Mouse (Mus musculus): ENCODE results near the gene Rhpn2.
"Not testable (repeated sequence)": the region's sequence is repeated elsewhere in the genome, so short reads cannot be mapped to it uniquely, and the experiment has no call there.

The Rhpn2 gene

GRCm38 (mm10) chr7:35333692-35334526 lies at the start of gene Rhpn2:
Gene Rhpn2 (plus strand): TSS chr7:35334170.
- peak; percentile 100 for DNase-seq

GRCm38 (mm10) chr7:35293464-35293863 lies 40.5 kb upstream of the Rhpn2 start:
- peak in 1 of 2 experiments; percentile 17 for DNase-seq

GRCm38 (mm10) chr7:35295631-35296030 lies 38.3 kb upstream of the Rhpn2 start:
- no peak for DNase-seq

GRCm38 (mm10) chr7:35297886-35298285 lies 36.1 kb upstream of the Rhpn2 start:
- DNase-seq = peak in 1 of 2 experiments; percentile 9

GRCm38 (mm10) chr7:35299656-35300055 lies 34.3 kb upstream of the Rhpn2 start:
- peak; percentile 13 to 57 for DNase-seq

GRCm38 (mm10) chr7:35300792-35301191 lies 33.2 kb upstream of the Rhpn2 start:
- DNase-seq = no peak

- no peak for DNase-seq
Observed at GRCm38 (mm10) chr7:35311214-35311613, 22.8 kb upstream of the Rhpn2 start.

GRCm38 (mm10) chr7:35314156-35314555 lies 19.8 kb upstream of the Rhpn2 start:
- DNase-seq = no peak

- DNase-seq = peak; percentile 95 to 98
Observed at GRCm38 (mm10) chr7:35317729-35318609, 16.0 kb upstream of the Rhpn2 start, which contains the start of gene Gpatch1. Gene Gpatch1 (minus strand): TSS chr7:35318440.

GRCm38 (mm10) chr7:35319221-35319620 lies 14.7 kb upstream of the Rhpn2 start:
- not testable (repeated sequence) for DNase-seq

- DNase-seq = no peak
Observed at GRCm38 (mm10) chr7:35319755-35320154, 14.2 kb upstream of the Rhpn2 start.

- DNase-seq = no peak
Observed at GRCm38 (mm10) chr7:35322161-35322560, 11.8 kb upstream of the Rhpn2 start.

- DNase-seq = peak in 1 of 2 experiments; percentile 11
Observed at GRCm38 (mm10) chr7:35322732-35323420, 11.1 kb upstream of the Rhpn2 start.

- peak; percentile 57 to 83 for DNase-seq
Observed at GRCm38 (mm10) chr7:35331590-35331989, 2.4 kb upstream of the Rhpn2 start.

- peak; percentile 72 to 76 for DNase-seq
Observed at GRCm38 (mm10) chr7:35333231-35333651, 729 bp upstream of the Rhpn2 start.

GRCm38 (mm10) chr7:35334527-35335452 lies 820 bp downstream of the Rhpn2 start:
- peak; percentile 58 to 69 for DNase-seq

- DNase-seq = no peak
Observed at GRCm38 (mm10) chr7:35340196-35340595, 6.2 kb downstream of the Rhpn2 start.

GRCm38 (mm10) chr7:35341282-35341681 lies 7.3 kb downstream of the Rhpn2 start:
- no peak for DNase-seq

GRCm38 (mm10) chr7:35342498-35342897 lies 8.5 kb downstream of the Rhpn2 start:
- DNase-seq = no peak

- DNase-seq = no peak
Observed at GRCm38 (mm10) chr7:35344785-35345330, 10.9 kb downstream of the Rhpn2 start.

Data from kidney, postnatal 36 days (tissue).